Mouse (Mus musculus) heart, postnatal 0 days (tissue): ENCODE data around the gene Ttll7. TPM values are rescaled to one million over a fixed set of nuclear protein-coding genes. Genes with fewer than 3 reads are reported as not detected.

Experiments
- ATAC-seq: fragments of 200-750 bp; cut with Nextera tagmentation; 2 replicates; pipeline ENCODE4 v1.8.0; 2017; ENCODE audit warnings: low read depth, moderate number of reproducible peaks, moderate library complexity; ENCODE audit not compliant: insufficient read depth
- DNase-seq: peaks from one replicate; pipeline ENCODE4 v3.0.0-alpha.2; 2016; ENCODE audit warnings: low spot score
- H3K27ac ChIP-seq: fragments of 300-500 bp; sonication (generic); 2 replicates; pipeline ENCODE4 v1.5.1; 2014; ENCODE audit warnings: low read depth, mild to moderate bottlenecking
- H3K27me3 ChIP-seq: fragments of 300-500 bp; sonication (generic); 2 replicates; pipeline ENCODE4 v1.6.1; 2014; ENCODE audit warnings: low read length, mixed read lengths; ENCODE audit not compliant: control insufficient read depth, insufficient read depth
- H3K36me3 ChIP-seq: fragments of 300-500 bp; sonication (generic); replicated peaks from 2 replicates; pipeline ENCODE4 v1.6.1; 2014; ENCODE audit warnings: low read length, mixed read lengths; ENCODE audit not compliant: control insufficient read depth, insufficient read depth
- H3K4me1 ChIP-seq: fragments of 300-500 bp; sonication (generic); 2 replicates; pipeline ENCODE4 v1.6.1; 2014; ENCODE audit warnings: antibody characterized with exemption; ENCODE audit not compliant: control insufficient read depth, insufficient read depth
- H3K4me2 ChIP-seq: fragments of 300-500 bp; sonication (generic); 2 replicates; pipeline ENCODE4 v1.6.1; 2014; ENCODE audit warnings: low read depth, mild to moderate bottlenecking, low read length, moderate library complexity
- H3K4me3 ChIP-seq: fragments of 300-500 bp; sonication (generic); 2 replicates; pipeline ENCODE4 v1.5.1; 2014; ENCODE audit warnings: low read depth, low read length
- H3K9ac ChIP-seq: fragments of 300-500 bp; sonication (generic); replicated peaks from 2 replicates; pipeline ENCODE4 v1.6.1; 2014; ENCODE audit warnings: low read depth, low read length, mixed read lengths
- H3K9me3 ChIP-seq: fragments of 300-500 bp; sonication (generic); replicated peaks from 2 replicates; pipeline ENCODE4 v1.6.1; 2016; ENCODE audit warnings: low read length; ENCODE audit not compliant: control insufficient read depth
- CTCF ChIP-seq: IDR thresholded peaks from 2 replicates; pipeline ENCODE4 v1.5.1; 2016; ENCODE audit warnings: antibody characterized with exemption, control low read depth, low read depth
- EP300 ChIP-seq: IDR thresholded peaks from 2 replicates; pipeline ENCODE4 v1.6.1; 2016; ENCODE audit warnings: antibody characterized with exemption, low read depth
- WGBS: fragments of 180-500 bp; shearing (Covaris S2); extraction: QIAGEN DNeasy Blood & Tissue Kit; methylation state at CpG from one replicate; pipeline ENCODE4 v1.1.7; 2014; 5-methylcytosine and 5-hydroxymethylcytosine counted together
- polyA plus RNA-seq: library from polyadenylated mRNA; unstranded; fragments of >200 nt; fragmentation: Nextera tagmentation; extraction: Ambion mirVana; gene quantifications from 2 replicates; pipeline ENCODE4 v1.2.1, GENCODE M21; 2015
- total RNA-seq: library from RNA; depleted of rRNA; stranded (reverse); fragments of >200 nt; gene quantifications from 2 replicates; pipeline ENCODE4 v1.2.3, GENCODE M21; 2014; ENCODE audit warnings: low replicate concordance

Ttll7 gene
- total and polyA plus RNA-seq, 2 experiments from 2014 or later = 1.2 to 6.6 TPM

DNA sequence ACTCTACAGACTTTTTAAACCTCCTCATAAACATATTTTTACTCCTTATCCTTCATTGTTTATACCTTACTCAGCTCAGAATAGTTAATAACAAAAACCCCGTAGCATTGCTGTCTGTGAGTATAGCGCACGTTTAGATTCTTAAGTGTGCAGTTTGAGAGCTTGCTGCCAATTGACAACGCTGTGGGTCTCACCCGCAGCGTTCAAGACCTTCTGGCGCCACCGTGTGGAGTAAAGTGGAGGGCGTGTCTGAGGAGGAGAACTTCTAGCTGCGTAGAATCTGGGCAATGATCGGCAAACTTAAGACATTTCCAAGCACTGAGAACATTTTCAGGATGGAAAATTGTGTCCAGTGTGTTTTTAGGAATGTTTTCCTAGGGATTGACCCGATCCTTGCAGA, 62.6 kb downstream of the Ttll7 start:
- 7% methylated on average over 12 of the region's 12 CpGs for WGBS
- Histone ChIP-seq H3K9me3 (no peaks in the 10 kb centered on the region), H3K4me2 (no peak overlapping the region), H3K27me3 (no peaks in the 10 kb centered on the region), H3K9ac (no peak overlapping the region), H3K4me1 (no peaks in the 10 kb centered on the region), H3K4me3 (no peak overlapping the region), H3K27ac (no peak overlapping the region), H3K36me3 (no peaks in the 10 kb centered on the region)
- DNase-seq (peak; percentile 74), ATAC-seq (peak; percentile 68)
- TF ChIP-seq CTCF = peak; percentile 96
- TF ChIP-seq EP300 = no peak

GRCm38 (mm10) chr3:146917891-146918290, 65.7 kb downstream of the Ttll7 start:
- no peaks in the 10 kb centered on the region for H3K4me1 ChIP-seq
- no peak for ATAC-seq
- no peak for DNase-seq
- no peak overlapping the region for H3K27ac ChIP-seq
- H3K9me3 ChIP-seq = no peaks in the 10 kb centered on the region
- no peaks in the 10 kb centered on the region for H3K36me3 ChIP-seq
- H3K27me3 ChIP-seq = no peaks in the 10 kb centered on the region
- H3K4me2 ChIP-seq = no peak overlapping the region
- no peak for TF ChIP-seq EP300
- H3K9ac ChIP-seq = no peak overlapping the region
- H3K4me3 ChIP-seq = no peak overlapping the region
- WGBS = 54% methylated on average over 8 of the region's 8 CpGs

GRCm38 (mm10) chr3:146918323-146918722, 66.2 kb downstream of the Ttll7 start:
- no peak overlapping the region for H3K9ac ChIP-seq
- TF ChIP-seq EP300 (no peak), CTCF (no peak)
- H3K36me3 ChIP-seq = no peaks in the 10 kb centered on the region
- no peaks in the 10 kb centered on the region for H3K27me3 ChIP-seq
- no peaks in the 10 kb centered on the region for H3K9me3 ChIP-seq
- H3K4me1 ChIP-seq = no peaks in the 10 kb centered on the region
- H3K4me3 ChIP-seq = no peak overlapping the region
- no peak for ATAC-seq
- no peak overlapping the region for H3K27ac ChIP-seq
- no peak overlapping the region for H3K4me2 ChIP-seq
- no peak for DNase-seq
- 63% methylated on average over 11 of the region's 11 CpGs for WGBS

- no peak overlapping the region for H3K27ac ChIP-seq
Observed at GRCm38 (mm10) chr3:146927311-146928015, 75.3 kb downstream of the Ttll7 start.

DNA sequence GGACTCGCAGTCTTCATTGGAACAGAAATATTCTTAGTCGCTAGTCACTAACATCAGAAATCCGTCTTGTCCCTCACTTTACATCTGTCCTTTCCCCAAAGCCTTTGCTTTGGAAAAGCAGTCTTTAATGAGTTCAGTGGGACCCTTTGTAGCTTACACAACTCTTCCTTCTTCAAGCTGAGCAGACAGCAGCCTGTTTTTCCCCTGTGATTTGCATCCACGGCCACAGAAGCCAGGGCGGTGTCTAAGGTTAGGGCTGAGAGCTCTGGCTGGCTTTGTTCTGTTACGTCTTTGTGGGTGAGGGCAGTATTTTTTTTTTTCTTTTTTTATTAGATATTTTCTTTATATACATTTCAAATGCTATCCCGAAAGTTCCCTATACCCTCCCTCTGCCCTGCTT, 76.0 kb downstream of the Ttll7 start:
- Histone ChIP-seq H3K4me1 (no peaks in the 10 kb centered on the region), H3K36me3 (no peaks in the 10 kb centered on the region), H3K4me3 (no peak overlapping the region), H3K4me2 (no peak overlapping the region), H3K9ac (no peak overlapping the region), H3K27ac (no peak overlapping the region), H3K9me3 (no peaks in the 10 kb centered on the region), H3K27me3 (no peaks in the 10 kb centered on the region)
- DNase-seq (no peak), ATAC-seq (no peak)
- TF ChIP-seq CTCF (no peak), EP300 (no peak)
- WGBS = 82% methylated on average over 7 of the region's 7 CpGs

More at GRCm38 (mm10) chr3:146927311-146928015, 75.3 kb downstream of the Ttll7 start:
- Histone ChIP-seq H3K9ac (no peak overlapping the region), H3K4me2 (no peak overlapping the region), H3K27me3 (no peaks in the 10 kb centered on the region), H3K36me3 (no peaks in the 10 kb centered on the region), H3K4me3 (no peak overlapping the region), H3K4me1 (no peaks in the 10 kb centered on the region), H3K9me3 (no peaks in the 10 kb centered on the region)
- DNase-seq = no peak
- no peak for ATAC-seq
- WGBS = 78% methylated on average over 6 of the region's 6 CpGs
- no peak for TF ChIP-seq CTCF
- TF ChIP-seq EP300 = no peak

DNA sequence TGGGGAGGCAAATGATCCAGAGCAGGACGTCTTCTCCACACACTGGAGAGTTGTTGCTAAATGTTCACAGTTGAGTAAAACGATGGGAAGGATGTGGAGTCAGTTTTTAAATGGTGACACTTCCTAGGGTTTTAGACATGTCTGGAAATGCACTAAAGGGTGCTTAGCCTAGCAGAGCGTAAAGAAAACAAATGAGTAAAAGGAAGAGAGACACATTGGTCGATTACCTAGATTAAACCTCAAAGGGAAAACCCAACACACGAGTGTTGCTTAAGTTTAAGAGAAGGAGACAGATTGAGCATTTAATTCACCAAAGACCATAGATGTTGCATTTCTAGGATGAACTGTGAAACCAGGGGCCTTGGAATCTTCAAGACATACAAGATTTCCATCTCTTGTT, 76.8 kb downstream of the Ttll7 start:
- Histone ChIP-seq H3K4me2 (no peak overlapping the region), H3K36me3 (no peaks in the 10 kb centered on the region), H3K4me1 (no peaks in the 10 kb centered on the region), H3K9me3 (no peaks in the 10 kb centered on the region), H3K27ac (no peak overlapping the region), H3K9ac (no peak overlapping the region), H3K27me3 (no peaks in the 10 kb centered on the region), H3K4me3 (no peak overlapping the region)
- 74% methylated on average over 5 of the region's 5 CpGs for WGBS
- ATAC-seq (no peak), DNase-seq (no peak)
- TF ChIP-seq CTCF (no peak), EP300 (no peak)
